Mouse (Mus musculus) lung, postnatal 0 days (tissue): ENCODE data around the gene Gcn1l1. TPM values are rescaled to one million over a fixed set of nuclear protein-coding genes. Genes with fewer than 3 reads are reported as not detected.

Source experiments
- ATAC-seq: fragments of 200-750 bp; cut with Nextera tagmentation; 2 replicates; pipeline ENCODE4 v1.8.0; 2017; ENCODE audit warnings: moderate library complexity
- DNase-seq: peaks from one replicate; pipeline ENCODE4 v3.0.0-alpha.2; 2016; ENCODE audit warnings: low spot score
- H3K27ac ChIP-seq: fragments of 300-500 bp; sonication (generic); 2 replicates; pipeline ENCODE4 v1.5.1; 2014; ENCODE audit warnings: antibody characterized with exemption, mild to moderate bottlenecking, low read length, mixed read lengths
- H3K27me3 ChIP-seq: fragments of 300-500 bp; sonication (generic); replicated peaks from 2 replicates; pipeline ENCODE4 v1.6.1; 2014; ENCODE audit warnings: low read length, mixed read lengths; ENCODE audit not compliant: insufficient read depth
- H3K36me3 ChIP-seq: fragments of 300-500 bp; sonication (generic); 2 replicates; pipeline ENCODE4 v1.6.1; 2014; ENCODE audit warnings: low read length, mixed read lengths; ENCODE audit not compliant: insufficient read depth
- H3K4me1 ChIP-seq: fragments of 300-500 bp; sonication (generic); 2 replicates; pipeline ENCODE4 v1.6.1; 2014; ENCODE audit warnings: antibody characterized with exemption, low read depth, low read length, mixed read lengths; ENCODE audit not compliant: insufficient read depth
- H3K4me2 ChIP-seq: fragments of 300-500 bp; sonication (generic); replicated peaks from 2 replicates; pipeline ENCODE4 v1.6.1; 2014; ENCODE audit warnings: low read depth, mild to moderate bottlenecking, low read length, moderate library complexity, mixed read lengths
- H3K4me3 ChIP-seq: fragments of 300-500 bp; sonication (generic); 2 replicates; pipeline ENCODE4 v1.5.1; 2014; ENCODE audit warnings: low read depth, low read length
- H3K9ac ChIP-seq: fragments of 300-500 bp; sonication (generic); replicated peaks from 2 replicates; pipeline ENCODE4 v1.6.1; 2014; ENCODE audit warnings: low read depth, mild to moderate bottlenecking
- H3K9me3 ChIP-seq: fragments of 300-500 bp; sonication (generic); 2 replicates; pipeline ENCODE4 v1.6.1; 2016; ENCODE audit warnings: low read length, mixed read lengths
- CTCF ChIP-seq: IDR thresholded peaks from 2 replicates; pipeline ENCODE4 v1.5.1; 2016; ENCODE audit warnings: antibody characterized with exemption, mild to moderate bottlenecking
- EP300 ChIP-seq: IDR thresholded peaks from 2 replicates; pipeline ENCODE4 v1.6.1; 2016; ENCODE audit warnings: antibody characterized with exemption, mild to moderate bottlenecking, control low read depth
- WGBS: fragments of 180-500 bp; shearing (Covaris S2); extraction: QIAGEN DNeasy Blood & Tissue Kit; methylation state at CpG from one replicate; pipeline ENCODE4 v1.1.7; 2014; 5-methylcytosine and 5-hydroxymethylcytosine counted together
- polyA plus RNA-seq: library from polyadenylated mRNA; unstranded; fragments of >200 nt; fragmentation: Nextera tagmentation; extraction: Ambion mirVana; gene quantifications from 2 replicates; pipeline ENCODE4 v1.2.1, GENCODE M21; 2015

The Gcn1l1 gene
- polyA plus RNA-seq, 1 experiment from 2014 or later = 13.1 TPM

GRCm38 (mm10) chr5:115542635-115543384, 22.2 kb upstream of the Gcn1l1 start:
- peak; percentile 82 for DNase-seq
- peak; percentile 12 for ATAC-seq
- TF ChIP-seq EP300 = no peak; the same call in 1 of the 2 replicates
- TF ChIP-seq CTCF = no peak
- Histone ChIP-seq H3K4me3 (peak overlapping the region; percentile 19), H3K9ac (peak overlapping the region; percentile 20; the same call in 1 of the 2 replicates), H3K27ac (peak overlapping the region; percentile 92), H3K4me1 (peaks cover 21% of the 10 kb centered on the region), H3K4me2 (peak overlapping the region; percentile 52), H3K27me3 (no peaks in the 10 kb centered on the region), H3K36me3 (peaks cover 17% of the 10 kb centered on the region; the same call in 1 of the 2 replicates), H3K9me3 (no peaks in the 10 kb centered on the region)
- WGBS = 21% methylated on average over 19 of the region's 19 CpGs

- no peaks in the 10 kb centered on the region for H3K9me3 ChIP-seq
- H3K4me2 ChIP-seq = peak overlapping the region; percentile 52
- H3K27ac ChIP-seq = peak overlapping the region; percentile 92
- peak; percentile 88 for ATAC-seq
- TF ChIP-seq EP300 = 0 out of 2 replicates have a peak, but pooled peaks have one; percentile 67
- no peak for TF ChIP-seq CTCF
- H3K27me3 ChIP-seq = no peaks in the 10 kb centered on the region
- DNase-seq = peak; percentile 94
- H3K36me3 ChIP-seq = peaks cover 22% of the 10 kb centered on the region; the same call in 1 of the 2 replicates
- H3K4me3 ChIP-seq = peak overlapping the region; percentile 32
- H3K4me1 ChIP-seq = peaks cover 16% of the 10 kb centered on the region
- 25% methylated on average over 17 of the region's 17 CpGs for WGBS
- peak overlapping the region; percentile 32; the same call in 1 of the 2 replicates for H3K9ac ChIP-seq
These were observed 21.4 kb upstream of the Gcn1l1 start for GRCm38 (mm10) chr5:115543509-115544253.

GRCm38 (mm10) chr5:115544655-115545185, 20.3 kb upstream of the Gcn1l1 start:
- Histone ChIP-seq H3K4me3 (peak overlapping the region; percentile 32), H3K27ac (peak overlapping the region; percentile 92), H3K36me3 (peaks cover 28% of the 10 kb centered on the region; the same call in 1 of the 2 replicates), H3K9me3 (no peaks in the 10 kb centered on the region), H3K4me2 (peak overlapping the region; percentile 52), H3K4me1 (peaks cover 14% of the 10 kb centered on the region), H3K27me3 (no peaks in the 10 kb centered on the region), H3K9ac (peak overlapping the region; percentile 32)
- WGBS = 47% methylated on average over 16 of the region's 18 CpGs
- TF ChIP-seq CTCF (no peak), EP300 (no peak)
- no peak for ATAC-seq
- DNase-seq = no peak

GRCm38 (mm10) chr5:115545636-115546035, 19.4 kb upstream of the Gcn1l1 start:
- Histone ChIP-seq H3K4me2 (peak overlapping the region; percentile 52), H3K36me3 (peaks cover 28% of the 10 kb centered on the region; the same call in 1 of the 2 replicates), H3K4me1 (peaks cover 14% of the 10 kb centered on the region), H3K4me3 (peak overlapping the region; percentile 32; the same call in 1 of the 2 replicates), H3K9me3 (no peaks in the 10 kb centered on the region), H3K27ac (peak overlapping the region; percentile 92), H3K9ac (no peak overlapping the region), H3K27me3 (no peaks in the 10 kb centered on the region)
- ATAC-seq (peak; percentile 72), DNase-seq (peak; percentile 94)
- WGBS = 59% methylated on average over 14 of the region's 14 CpGs
- TF ChIP-seq CTCF (no peak), EP300 (peak; percentile 51)

GRCm38 (mm10) chr5:115546536-115546935, 18.5 kb upstream of the Gcn1l1 start:
- Histone ChIP-seq H3K36me3 (peaks cover 28% of the 10 kb centered on the region; the same call in 1 of the 2 replicates), H3K4me1 (peaks cover 14% of the 10 kb centered on the region)

GRCm38 (mm10) chr5:115547014-115547413, 18.0 kb upstream of the Gcn1l1 start:
- Histone ChIP-seq H3K36me3 (peaks cover 28% of the 10 kb centered on the region; the same call in 1 of the 2 replicates), H3K9ac (no peak overlapping the region), H3K27ac (no peak overlapping the region), H3K4me1 (peaks cover 14% of the 10 kb centered on the region), H3K4me3 (no peak overlapping the region), H3K27me3 (no peaks in the 10 kb centered on the region), H3K9me3 (no peaks in the 10 kb centered on the region), H3K4me2 (no peak overlapping the region)
- ATAC-seq (no peak), DNase-seq (no peak)
- TF ChIP-seq EP300 (no peak), CTCF (no peak)
- 51% methylated on average over 6 of the region's 6 CpGs for WGBS

More at GRCm38 (mm10) chr5:115546536-115546935, 18.5 kb upstream of the Gcn1l1 start:
- H3K9ac ChIP-seq = no peak overlapping the region
- H3K4me2 ChIP-seq = no peak overlapping the region
- ATAC-seq = no peak
- H3K4me3 ChIP-seq = no peak overlapping the region
- H3K27ac ChIP-seq = peak overlapping the region; percentile 40; the same call in 1 of the 2 replicates
- DNase-seq = no peak
- WGBS = 76% methylated on average over 11 of the region's 11 CpGs
- H3K9me3 ChIP-seq = no peaks in the 10 kb centered on the region
- TF ChIP-seq EP300 = no peak
- TF ChIP-seq CTCF = no peak
- H3K27me3 ChIP-seq = no peaks in the 10 kb centered on the region
